Mouse (Mus musculus) testis, adult 2 months (tissue): Measurements from ENCODE around the gene Btbd9. TPM values are rescaled to one million over a fixed set of nuclear protein-coding genes. Genes with fewer than 3 reads are reported as not detected.
A peak's percentile ranks its signal among the peaks of the same experiment; 100 is the strongest.
"Not testable (repeated sequence)": the region's sequence is repeated elsewhere in the genome, so short reads cannot be mapped to it uniquely, and the experiment has no call there.

Source experiments
- H3K27ac ChIP-seq: fragments of 200-500 bp; 2 replicates; pipeline ENCODE4 v1.5.1; 2012; ENCODE audit warnings: low read depth, low read length; ENCODE audit not compliant: control insufficient read depth, insufficient read depth
- H3K27me3 ChIP-seq: fragments of 200-500 bp; 2 replicates; pipeline ENCODE4 v1.6.1; 2012; ENCODE audit warnings: mild to moderate bottlenecking, low read length, moderate library complexity; ENCODE audit not compliant: control insufficient read depth, insufficient read depth
- H3K36me3 ChIP-seq: fragments of 200-500 bp; 2 replicates; pipeline ENCODE4 v1.6.1; 2012; ENCODE audit warnings: mild to moderate bottlenecking, low read length; ENCODE audit not compliant: control insufficient read depth, insufficient read depth
- H3K4me1 ChIP-seq: fragments of 200-500 bp; 2 replicates; pipeline ENCODE4 v1.6.1; 2012; ENCODE audit warnings: low read length; ENCODE audit not compliant: control insufficient read depth, insufficient read depth
- H3K4me3 ChIP-seq: fragments of 200-500 bp; 2 replicates; pipeline ENCODE4 v1.5.1; 2012; ENCODE audit warnings: low read depth, mild to moderate bottlenecking, low read length, moderate library complexity, mixed read lengths; ENCODE audit not compliant: control insufficient read depth
- CTCF ChIP-seq: fragments of 200-500 bp; IDR thresholded peaks from 2 replicates; pipeline ENCODE4 v1.5.1; 2012; ENCODE audit warnings: low read depth, mild to moderate bottlenecking, inconsistent platforms, low read length, moderate library complexity; ENCODE audit not compliant: control insufficient read depth, insufficient read depth, insufficient replicate concordance
- POLR2A ChIP-seq: fragments of 200-500 bp; IDR thresholded peaks from 2 replicates; pipeline ENCODE4 v1.6.1; 2012; ENCODE audit warnings: low read depth, mild to moderate bottlenecking, inconsistent platforms, low read length, moderate library complexity; ENCODE audit not compliant: control insufficient read depth
- polyA plus RNA-seq: library from polyadenylated mRNA; depleted of rRNA; stranded (reverse); fragments of >200 nt; gene quantifications from 2 replicates; pipeline ENCODE4 v1.2.3, GENCODE M21; 2012; rRNA removed

Gene Btbd9
- polyA plus RNA-seq = 84.7 and 87.1 TPM in 2 replicates

- H3K4me1 ChIP-seq = peaks cover 6% of the 10 kb centered on the region
- H3K36me3 ChIP-seq = no peaks in the 10 kb centered on the region
- H3K4me3 ChIP-seq = peak within 1 kb of the TSS; percentile 94
- peak within 1 kb of the TSS; percentile 96 for H3K27ac ChIP-seq
- no peaks in the 10 kb centered on the region for H3K27me3 ChIP-seq
- peak; percentile 90 for TF ChIP-seq POLR2A
- peak; percentile 3; the same call in 1 of the 2 replicates for TF ChIP-seq CTCF
Measured at GRCm38 (mm10) chr17:30575941-30576773, at the start of gene Btbd9. Gene Btbd9, minus strand, starts transcription at chr17:30576488.

- H3K27ac ChIP-seq, H3K27me3 ChIP-seq, H3K4me1 ChIP-seq, H3K36me3 ChIP-seq: not testable (repeated sequence)
- peak within 1 kb of the TSS; percentile 69 for H3K4me3 ChIP-seq
Measured at GRCm38 (mm10) chr17:30624132-30624531, 47.8 kb upstream of the Btbd9 start, which contains the start of gene Dnah8. Gene Dnah8, plus strand, starts transcription at chr17:30624354.

- H3K36me3 ChIP-seq = 0 out of 2 replicates have a peak, but pooled peaks cover 2% of the 10 kb centered on the region
- peaks cover 2% of the 10 kb centered on the region for H3K4me1 ChIP-seq
- H3K27ac ChIP-seq = no peak overlapping the region
- TF ChIP-seq POLR2A (no peak), CTCF (no peak)
- no peaks in the 10 kb centered on the region for H3K27me3 ChIP-seq
- peak overlapping the region; percentile 69 for H3K4me3 ChIP-seq
Measured at GRCm38 (mm10) chr17:30623200-30623599, 46.9 kb upstream of the Btbd9 start.

GRCm38 (mm10) chr17:30621450-30621849, 45.2 kb upstream of the Btbd9 start:
- Histone ChIP-seq H3K4me1 (peaks cover 2% of the 10 kb centered on the region), H3K36me3 (0 out of 2 replicates have a peak, but pooled peaks cover 2% of the 10 kb centered on the region), H3K27me3 (no peaks in the 10 kb centered on the region), H3K27ac (no peak overlapping the region), H3K4me3 (no peak overlapping the region)
- TF ChIP-seq POLR2A = no peak
- peak; percentile 17; the same call in 1 of the 2 replicates for TF ChIP-seq CTCF

- Histone ChIP-seq H3K36me3 (0 out of 2 replicates have a peak, but pooled peaks cover 2% of the 10 kb centered on the region), H3K27me3 (no peaks in the 10 kb centered on the region), H3K4me3 (no peak overlapping the region), H3K4me1 (peaks cover 2% of the 10 kb centered on the region), H3K27ac (no peak overlapping the region)
- TF ChIP-seq CTCF (no peak), POLR2A (no peak)
Measured at GRCm38 (mm10) chr17:30620548-30620947, 44.3 kb upstream of the Btbd9 start.

GRCm38 (mm10) chr17:30619153-30619552, 42.9 kb upstream of the Btbd9 start:
- peaks cover 2% of the 10 kb centered on the region for H3K4me1 ChIP-seq
- no peak for TF ChIP-seq POLR2A
- TF ChIP-seq CTCF = no peak
- no peaks in the 10 kb centered on the region for H3K27me3 ChIP-seq
- no peak overlapping the region for H3K27ac ChIP-seq
- 0 out of 2 replicates have a peak, but pooled peaks cover 2% of the 10 kb centered on the region for H3K36me3 ChIP-seq
- H3K4me3 ChIP-seq = no peak overlapping the region

GRCm38 (mm10) chr17:30618136-30618891, 42.0 kb upstream of the Btbd9 start:
- Histone ChIP-seq H3K27ac (no peak overlapping the region), H3K27me3 (no peaks in the 10 kb centered on the region), H3K4me3 (no peak overlapping the region), H3K36me3 (0 out of 2 replicates have a peak, but pooled peaks cover 2% of the 10 kb centered on the region), H3K4me1 (peaks cover 2% of the 10 kb centered on the region)
- TF ChIP-seq POLR2A (no peak), CTCF (no peak)
